In the genomic region with DNA sequence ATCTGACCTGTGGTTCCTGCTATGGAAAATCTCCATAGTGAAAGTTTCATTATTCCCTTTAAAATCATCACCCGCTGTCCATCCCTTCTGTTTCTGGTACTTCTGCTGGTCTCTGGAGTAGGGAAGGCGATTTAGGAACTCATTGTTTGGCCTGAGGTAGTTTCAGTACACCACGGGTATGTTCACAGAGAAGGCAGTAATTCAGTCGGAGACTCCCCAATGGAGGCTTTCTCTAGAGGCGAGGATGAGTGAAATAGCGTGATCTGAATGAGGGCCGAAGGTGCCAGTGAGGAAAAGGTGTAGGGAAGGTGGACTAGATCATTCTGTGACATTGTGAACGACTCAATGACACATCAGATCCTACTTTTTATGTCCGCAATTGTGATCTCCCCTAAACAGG, we compare ENCODE assay signal across 8 mouse cellular contexts. TPM values are rescaled to one million over a fixed set of nuclear protein-coding genes. Genes with fewer than 3 reads are reported as not detected.
DNase-seq lines count a peak whose midpoint lies in the region; ATAC-seq and TF ChIP-seq lines count a peak whose summit lies in the region.

No protein-coding gene starts in this region.

- H3K4me3 ChIP-seq in layer of hippocampus, adult 2 months, result peak overlapping the region; percentile 98
- H3K4me3 ChIP-seq in bone marrow macrophage, adult 2 months (ENCODE audit: insufficient read depth, low read length), result peak overlapping the region; percentile 92
- H3K4me3 ChIP-seq in hindbrain, embryonic 15.5 days, result peak overlapping the region; percentile 64
- peak overlapping the region; percentile 63 for H3K4me3 ChIP-seq in midbrain, postnatal 0 days (ENCODE audit: low read depth, low read length)

- peak overlapping the region; percentile 61 for H3K9ac ChIP-seq in hindbrain, embryonic 15.5 days
- peak overlapping the region; percentile 65 for H3K9ac ChIP-seq in midbrain, postnatal 0 days (replicated peaks; ENCODE audit: low read length, poor library complexity, severe bottlenecking)

- peaks cover 17% of the 10 kb centered on the region for H3K4me1 ChIP-seq in bone marrow macrophage, adult 2 months (ENCODE audit: control insufficient read depth, insufficient read depth, low read length)
- H3K4me1 ChIP-seq in hindbrain, embryonic 15.5 days (replicated peaks), result peaks cover 29% of the 10 kb centered on the region
- H3K4me1 ChIP-seq in midbrain, postnatal 0 days (ENCODE audit: insufficient read depth, low read length), result no peaks in the 10 kb centered on the region; the same call in 1 of the 2 replicates

- WGBS in hindbrain, embryonic 15.5 days, result 10% methylated on average over 9 of the region's 9 CpGs
- WGBS in midbrain, postnatal 0 days, result 7% methylated on average over 9 of the region's 9 CpGs

- TF ChIP-seq POLR2A in bone marrow macrophage, adult 2 months (IDR thresholded peaks at IDR 0.05; ENCODE audit: borderline replicate concordance, low read depth, low read length), result no peak

- no peaks in the 10 kb centered on the region for H3K9me3 ChIP-seq in hindbrain, embryonic 15.5 days
- H3K9me3 ChIP-seq in midbrain, postnatal 0 days (ENCODE audit: low read length), result no peaks in the 10 kb centered on the region

- H3K27ac ChIP-seq in layer of hippocampus, adult 2 months, result peak overlapping the region; percentile 93
- peak overlapping the region; percentile 74 for H3K27ac ChIP-seq in bone marrow macrophage, adult 2 months (ENCODE audit: insufficient read depth, low read depth, low read length)
- peak overlapping the region; percentile 89 for H3K27ac ChIP-seq in hindbrain, embryonic 15.5 days (replicated peaks)
- H3K27ac ChIP-seq in midbrain, postnatal 0 days (ENCODE audit: low read depth, low read length), result peak overlapping the region; percentile 65

- H3K27me3 ChIP-seq in hindbrain, embryonic 15.5 days, result no peaks in the 10 kb centered on the region
- no peaks in the 10 kb centered on the region for H3K27me3 ChIP-seq in midbrain, postnatal 0 days (ENCODE audit: insufficient read depth, low read length)

- no peak for TF ChIP-seq CTCF in layer of hippocampus, adult 2 months (conservative IDR thresholded peaks at IDR 0.05)
- TF ChIP-seq CTCF in bone marrow macrophage, adult 2 months (IDR thresholded peaks at IDR 0.05; ENCODE audit: low read depth, low read length), result no peak
- TF ChIP-seq CTCF in midbrain, postnatal 0 days (IDR thresholded peaks at IDR 0.05), result no peak

- H3K36me3 ChIP-seq in hindbrain, embryonic 15.5 days, result peaks cover 48% of the 10 kb centered on the region
- peaks cover 30% of the 10 kb centered on the region for H3K36me3 ChIP-seq in midbrain, postnatal 0 days (ENCODE audit: insufficient read depth, low read length)

- ATAC-seq in hindbrain, embryonic 15.5 days (ENCODE audit: low FRiP score, low read depth), result no peak
- no peak for ATAC-seq in midbrain, postnatal 0 days (ENCODE audit: low FRiP score)

- peak overlapping the region; percentile 96 for H3K4me2 ChIP-seq in hindbrain, embryonic 15.5 days
- peak overlapping the region; percentile 59 for H3K4me2 ChIP-seq in midbrain, postnatal 0 days (ENCODE audit: low read depth, low read length, poor library complexity, severe bottlenecking)

- no peak for DNase-seq in layer of hippocampus, adult 2 months (ENCODE audit: low spot score in 2 of 2)
- DNase-seq in layer of hippocampus, postnatal 10 days (ENCODE audit: low spot score in 2 of 2), result no peak
- no peak for DNase-seq in midbrain, postnatal 0 days (ENCODE audit: low spot score)
- DNase-seq in adrenal gland, postnatal 10 days, result no peak
- DNase-seq in layer of hippocampus, adult 18-20 months (ENCODE audit: low spot score in 2 of 2), result no peak
- no peak for DNase-seq in thymus, adult 18-20 months

RNA-seq across cellular contexts. Expression of a gene that starts 0.5 kb away (rescaled TPM):
- total RNA-seq in layer of hippocampus, adult 2 months (2021), result 10 to 100 TPM; 20.7 to 20.8 TPM
- total RNA-seq in layer of hippocampus, postnatal 10 days (2021), result 10 to 100 TPM; 15.6 to 16.2 TPM
- polyA plus RNA-seq in bone marrow macrophage, adult 2 months (2012; ENCODE audit: insufficient read depth, insufficient read length, missing spikeins), result 12.5 and 14.6 TPM in 2 replicates
- polyA plus RNA-seq in hindbrain, embryonic 15.5 days (2015; fragmentation: Nextera tagmentation; extraction: Ambion mirVana), result 24.9 and 25.4 TPM in 2 replicates
- 18.1 and 19.0 TPM in 2 replicates for total RNA-seq in midbrain, postnatal 0 days (2014; rRNA removed)
- 15.1 and 18.4 TPM in 2 replicates for polyA plus RNA-seq in midbrain, postnatal 0 days (2015; fragmentation: Nextera tagmentation; extraction: Ambion mirVana)
- total RNA-seq in adrenal gland, postnatal 10 days (2021), result 10 to 100 TPM; 17.4 to 19.3 TPM
- total RNA-seq in layer of hippocampus, adult 18-20 months (2021), result 10 to 100 TPM; 21.9 to 22.5 TPM

RNA-seq across cellular contexts. Expression of a gene that starts 12.5 kb away (rescaled TPM):
- 10 to 100 TPM; 58.0 to 68.7 TPM for total RNA-seq in layer of hippocampus, adult 2 months (2021)
- total RNA-seq in layer of hippocampus, postnatal 10 days (2021), result 10 to 100 TPM; 60.6 to 67.9 TPM
- polyA plus RNA-seq in bone marrow macrophage, adult 2 months (2012; ENCODE audit: insufficient read depth, insufficient read length, missing spikeins), result 78.6 and 81.2 TPM in 2 replicates
- polyA plus RNA-seq in hindbrain, embryonic 15.5 days (2015; fragmentation: Nextera tagmentation; extraction: Ambion mirVana), result 103 and 109 TPM in 2 replicates
- 64.3 and 65.6 TPM in 2 replicates for total RNA-seq in midbrain, postnatal 0 days (2014; rRNA removed)
- polyA plus RNA-seq in midbrain, postnatal 0 days (2015; fragmentation: Nextera tagmentation; extraction: Ambion mirVana), result 73.6 and 77.9 TPM in 2 replicates
- 100 to 1,000 TPM in 1 of 2 experiments, 10 to 100 TPM in 1; 94.8 to 111 TPM for total RNA-seq in adrenal gland, postnatal 10 days (2021)
- total RNA-seq in layer of hippocampus, adult 18-20 months (2021), result 10 to 100 TPM; 51.6 to 53.4 TPM

RNA-seq across cellular contexts. Expression of a gene that starts 12.7 kb away (rescaled TPM):
- total RNA-seq in layer of hippocampus, adult 2 months (2021), result 100 to 1,000 TPM; 238 to 242 TPM
- total RNA-seq in layer of hippocampus, postnatal 10 days (2021), result 100 to 1,000 TPM; 283 to 287 TPM
- polyA plus RNA-seq in bone marrow macrophage, adult 2 months (2012; ENCODE audit: insufficient read depth, insufficient read length, missing spikeins), result 220 and 226 TPM in 2 replicates
- 289 TPM in 2 replicates for polyA plus RNA-seq in hindbrain, embryonic 15.5 days (2015; fragmentation: Nextera tagmentation; extraction: Ambion mirVana)
- total RNA-seq in midbrain, postnatal 0 days (2014; rRNA removed), result 496 and 583 TPM in 2 replicates
- polyA plus RNA-seq in midbrain, postnatal 0 days (2015; fragmentation: Nextera tagmentation; extraction: Ambion mirVana), result 258 and 265 TPM in 2 replicates
- total RNA-seq in adrenal gland, postnatal 10 days (2021), result 100 to 1,000 TPM; 355 to 407 TPM
- 100 to 1,000 TPM; 257 to 269 TPM for total RNA-seq in layer of hippocampus, adult 18-20 months (2021)

RNA-seq across cellular contexts. Expression of a gene that starts 24.8 kb away (rescaled TPM):
- 10 to 100 TPM; 11.5 to 11.7 TPM for total RNA-seq in layer of hippocampus, adult 2 months (2021)
- 10 to 100 TPM; 11.0 to 11.9 TPM for total RNA-seq in layer of hippocampus, postnatal 10 days (2021)
- polyA plus RNA-seq in bone marrow macrophage, adult 2 months (2012; ENCODE audit: insufficient read depth, insufficient read length, missing spikeins), result 33.1 and 33.7 TPM in 2 replicates
- polyA plus RNA-seq in hindbrain, embryonic 15.5 days (2015; fragmentation: Nextera tagmentation; extraction: Ambion mirVana), result 9.9 and 12.8 TPM in 2 replicates
- total RNA-seq in midbrain, postnatal 0 days (2014; rRNA removed), result 6.3 and 9.3 TPM in 2 replicates
- 8.7 and 9.0 TPM in 2 replicates for polyA plus RNA-seq in midbrain, postnatal 0 days (2015; fragmentation: Nextera tagmentation; extraction: Ambion mirVana)
- total RNA-seq in adrenal gland, postnatal 10 days (2021), result 10 to 100 TPM; 43.6 to 53.3 TPM
- total RNA-seq in layer of hippocampus, adult 18-20 months (2021), result 10 to 100 TPM in 1 of 2 experiments, 1 to 10 TPM in 1; 9.8 to 10.4 TPM

RNA-seq across cellular contexts. Expression of a gene that starts 25.0 kb away (rescaled TPM):
- total RNA-seq in layer of hippocampus, adult 2 months (2021), result 1 to 10 TPM; 4.4 to 5.7 TPM
- 1 to 10 TPM; 2.3 to 2.4 TPM for total RNA-seq in layer of hippocampus, postnatal 10 days (2021)
- 2.5 and 3.6 TPM in 2 replicates for polyA plus RNA-seq in bone marrow macrophage, adult 2 months (2012; ENCODE audit: insufficient read depth, insufficient read length, missing spikeins)
- 2.7 and 3.1 TPM in 2 replicates for polyA plus RNA-seq in hindbrain, embryonic 15.5 days (2015; fragmentation: Nextera tagmentation; extraction: Ambion mirVana)
- 3.0 and 6.3 TPM in 2 replicates for total RNA-seq in midbrain, postnatal 0 days (2014; rRNA removed)
- 2.7 and 3.5 TPM in 2 replicates for polyA plus RNA-seq in midbrain, postnatal 0 days (2015; fragmentation: Nextera tagmentation; extraction: Ambion mirVana)
- total RNA-seq in adrenal gland, postnatal 10 days (2021), result 10 to 100 TPM; 17.4 to 24.0 TPM
- total RNA-seq in layer of hippocampus, adult 18-20 months (2021), result 1 to 10 TPM; 4.7 to 6.6 TPM
